Mouse (Mus musculus) MEL (cell line): ENCODE data around the gene Ttc9b. TPM values are rescaled to one million over a fixed set of nuclear protein-coding genes. Genes with fewer than 3 reads are reported as not detected.

Source experiments
- DNase-seq: peaks from one replicate; pipeline ENCODE4 v3.0.0; 2011; ENCODE audit warnings: low read depth, low spot score
- H3K27ac ChIP-seq: 2 replicates; pipeline ENCODE4 v1.5.1; 2012; ENCODE audit warnings: low read depth, mild to moderate bottlenecking, control low read depth, low read length, moderate library complexity; ENCODE audit not compliant: control insufficient read depth
- H3K27me3 ChIP-seq, 2 experiments: fragments of 150-350 bp in 1 of 2; sonication (generic) in 1 of 2; 2 replicates each; pipeline ENCODE4 v1.6.1; 2012; ENCODE audit warnings: low read length in 2 of 2, mild to moderate bottlenecking in 2 of 2, improper control_type of control experiment in 1 of 2, moderate library complexity in 1 of 2; ENCODE audit not compliant: insufficient read depth in 2 of 2, control insufficient read depth in 1 of 2
- H3K36me3 ChIP-seq, 2 experiments: 2 replicates each; pipeline ENCODE4 v1.6.1; 2012 to 2014; ENCODE audit warnings: low read length in 2 of 2, improper control_type of control experiment in 1 of 2, inconsistent platforms in 1 of 2, mild to moderate bottlenecking in 1 of 2; ENCODE audit not compliant: insufficient read depth in 2 of 2, control insufficient read depth in 1 of 2
- H3K4me1 ChIP-seq, 2 experiments: fragments of 150-350 bp in 1 of 2; sonication (generic) in 1 of 2; 2 replicates each; pipeline ENCODE4 v1.6.1; 2012; ENCODE audit warnings: low read length in 2 of 2, improper control_type of control experiment in 1 of 2, mild to moderate bottlenecking in 1 of 2; ENCODE audit not compliant: insufficient read depth in 2 of 2, control insufficient read depth in 1 of 2
- H3K4me3 ChIP-seq, 2 experiments: fragments of 150-350 bp in 1 of 2; sonication (generic) in 1 of 2; 2 replicates each; pipeline ENCODE4 v1.5.1; 2012; ENCODE audit warnings: low read depth in 2 of 2, low read length in 2 of 2, mild to moderate bottlenecking in 2 of 2, moderate library complexity in 2 of 2, control low read depth in 1 of 2, improper control_type of control experiment in 1 of 2; ENCODE audit not compliant: control insufficient read depth in 1 of 2, insufficient read depth in 1 of 2
- H3K79me2 ChIP-seq: 2 replicates; pipeline ENCODE4 v1.6.1; 2012; ENCODE audit warnings: mild to moderate bottlenecking, low read length, moderate library complexity; ENCODE audit not compliant: control insufficient read depth, poor library complexity, insufficient read depth
- H3K9ac ChIP-seq: 2 replicates; pipeline ENCODE4 v1.6.1; 2012; ENCODE audit warnings: low read depth, mild to moderate bottlenecking, control low read depth, low read length, moderate library complexity; ENCODE audit not compliant: control insufficient read depth, poor library complexity, severe bottlenecking
- H3K9me3 ChIP-seq: fragments of 150-350 bp; sonication (generic); replicated peaks from 2 replicates; pipeline ENCODE4 v1.6.1; 2012; ENCODE audit warnings: mild to moderate bottlenecking, low read length, improper control_type of control experiment, moderate library complexity; ENCODE audit not compliant: insufficient read depth
- BHLHE40 ChIP-seq: IDR thresholded peaks from 2 replicates; pipeline ENCODE4 v1.6.1; 2012; ENCODE audit warnings: low read depth, mild to moderate bottlenecking, inconsistent platforms, low read length, improper control_type of control experiment, borderline replicate concordance
- CHD2 ChIP-seq: IDR thresholded peaks from 2 replicates; pipeline ENCODE4 v1.6.1; 2011; ENCODE audit warnings: low read length, improper control_type of control experiment
- CTCF ChIP-seq, 3 experiments: IDR thresholded peaks in 2 of 3; conservative IDR thresholded peaks in 1 of 3; 2 replicates each; pipeline ENCODE4 v1.5.1; 2011 to 2012; ENCODE audit warnings: low read length in 3 of 3, low read depth in 2 of 3, mild to moderate bottlenecking in 2 of 3, improper control_type of control experiment in 1 of 3, inconsistent platforms in 1 of 3, mixed read lengths in 1 of 3, moderate library complexity in 1 of 3; ENCODE audit not compliant: control insufficient read depth in 1 of 3, insufficient read depth in 1 of 3, poor library complexity in 1 of 3, severe bottlenecking in 1 of 3
- ELF1 ChIP-seq: IDR thresholded peaks from 2 replicates; pipeline ENCODE4 v1.6.1; 2014; ENCODE audit warnings: low read depth, mild to moderate bottlenecking, inconsistent platforms, low read length, improper control_type of control experiment, moderate library complexity
- EP300 ChIP-seq, 2 experiments: IDR thresholded peaks; 2 replicates each; pipeline ENCODE4 v1.6.1; 2011; ENCODE audit warnings: improper control_type of control experiment in 2 of 2, low read length in 2 of 2, low read depth in 1 of 2, mild to moderate bottlenecking in 1 of 2
- ETS1 ChIP-seq: IDR thresholded peaks from 2 replicates; pipeline ENCODE4 v1.6.1; 2012; ENCODE audit warnings: low read depth, mild to moderate bottlenecking, inconsistent platforms, low read length, improper control_type of control experiment, moderate library complexity
- GATA1 ChIP-seq: IDR thresholded peaks from 2 replicates; pipeline ENCODE4 v1.6.1; 2011; ENCODE audit warnings: low read depth, low read length, improper control_type of control experiment
- HCFC1 ChIP-seq: IDR thresholded peaks from 2 replicates; pipeline ENCODE4 v1.6.1; 2012; ENCODE audit warnings: low read depth, mild to moderate bottlenecking, inconsistent platforms, low read length, improper control_type of control experiment, moderate library complexity
- MAZ ChIP-seq: IDR thresholded peaks from 2 replicates; pipeline ENCODE4 v1.6.1; 2012; ENCODE audit warnings: low read depth, mild to moderate bottlenecking, inconsistent platforms, low read length, improper control_type of control experiment
- MEF2A ChIP-seq: IDR thresholded peaks from 2 replicates; pipeline ENCODE4 v1.6.1; 2014; ENCODE audit warnings: low read depth, mild to moderate bottlenecking, inconsistent platforms, low read length, improper control_type of control experiment; ENCODE audit not compliant: poor library complexity, insufficient replicate concordance, severe bottlenecking; ENCODE audit errors: extremely low read depth
- MXI1 ChIP-seq: IDR thresholded peaks from 2 replicates; pipeline ENCODE4 v1.6.1; 2011; ENCODE audit warnings: mild to moderate bottlenecking, low read depth, low read length, improper control_type of control experiment
- MYB ChIP-seq: IDR thresholded peaks from 2 replicates; pipeline ENCODE4 v1.6.1; 2011; ENCODE audit warnings: mild to moderate bottlenecking, low read depth, low read length, improper control_type of control experiment
- NRF1 ChIP-seq: IDR thresholded peaks from 2 replicates; pipeline ENCODE4 v1.6.1; 2014; ENCODE audit warnings: low read depth, mild to moderate bottlenecking, inconsistent platforms, low read length, improper control_type of control experiment, moderate library complexity; ENCODE audit not compliant: poor library complexity, insufficient read depth, severe bottlenecking
- RAD21 ChIP-seq: IDR thresholded peaks from 2 replicates; pipeline ENCODE4 v1.6.1; 2011; ENCODE audit warnings: mild to moderate bottlenecking, low read depth, low read length, improper control_type of control experiment
- SIN3A ChIP-seq: IDR thresholded peaks from 2 replicates; pipeline ENCODE4 v1.6.1; 2012; ENCODE audit warnings: low read length, improper control_type of control experiment, inconsistent platforms
- SMC3 ChIP-seq: IDR thresholded peaks from 2 replicates; pipeline ENCODE4 v1.6.1; 2011; ENCODE audit warnings: low read depth, low read length, improper control_type of control experiment
- TAL1 ChIP-seq: IDR thresholded peaks from 2 replicates; pipeline ENCODE4 v1.6.1; 2012; ENCODE audit warnings: mild to moderate bottlenecking, inconsistent platforms, low read length, moderate library complexity, mixed read lengths
- TBP ChIP-seq: IDR thresholded peaks from 2 replicates; pipeline ENCODE4 v1.8.0; 2011; ENCODE audit warnings: low read depth, low read length, improper control_type of control experiment
- TCF12 ChIP-seq: IDR thresholded peaks from 2 replicates; pipeline ENCODE4 v1.6.1; 2014; ENCODE audit warnings: low read depth, mild to moderate bottlenecking, inconsistent platforms, low read length, improper control_type of control experiment, moderate library complexity
- UBTF ChIP-seq: IDR thresholded peaks from 2 replicates; pipeline ENCODE4 v1.6.1; 2012; ENCODE audit warnings: low read depth, mild to moderate bottlenecking, inconsistent platforms, low read length, improper control_type of control experiment, moderate library complexity, borderline replicate concordance; ENCODE audit not compliant: insufficient read depth
- USF1 ChIP-seq: IDR thresholded peaks from 2 replicates; pipeline ENCODE4 v1.6.1; 2014; ENCODE audit warnings: low read depth, mild to moderate bottlenecking, inconsistent platforms, low read length, improper control_type of control experiment, moderate library complexity
- ZC3H11A ChIP-seq: IDR thresholded peaks from 2 replicates; pipeline ENCODE4 v1.6.1; 2012; ENCODE audit warnings: low read depth, mild to moderate bottlenecking, inconsistent platforms, low read length, improper control_type of control experiment
- ZKSCAN1 ChIP-seq: IDR thresholded peaks from 2 replicates; pipeline ENCODE4 v1.6.1; 2012; ENCODE audit warnings: low read depth, mild to moderate bottlenecking, inconsistent platforms, low read length, improper control_type of control experiment, moderate library complexity
- ZMIZ1 ChIP-seq: IDR thresholded peaks from 2 replicates; pipeline ENCODE4 v1.6.1; 2012; ENCODE audit warnings: low read depth, mild to moderate bottlenecking, inconsistent platforms, low read length, improper control_type of control experiment, moderate library complexity
- ZNF384 ChIP-seq: IDR thresholded peaks from 2 replicates; pipeline ENCODE4 v1.6.1; 2012; ENCODE audit warnings: low read depth, mild to moderate bottlenecking, inconsistent platforms, low read length, improper control_type of control experiment
- polyA plus RNA-seq, 2 experiments: library from polyadenylated mRNA; stranded (reverse) in 1 of 2; unstranded in 1 of 2; fragments of >175 nt in 1 of 2; fragments of >200 nt in 1 of 2; gene quantifications; 2 replicates each; pipeline versions ENCODE4 v1.2.1 to v1.2.4; 2012; ENCODE audit warnings: low replicate concordance in 2 of 2, low read depth in 1 of 2; ENCODE audit not compliant: insufficient read length in 2 of 2, insufficient read depth in 1 of 2, missing spikeins in 1 of 2
- total RNA-seq: library from RNA; depleted of rRNA; stranded (reverse); fragments of 300-350 nt; gene quantifications from 2 replicates; pipeline ENCODE4 v1.2.3, GENCODE M21; 2012

Ttc9b gene
- total and polyA plus RNA-seq, 3 experiments: 0.19 TPM; not detected in 1

- Histone ChIP-seq H3K9ac (peak overlapping the region; percentile 52), H3K79me2 (peaks cover 2% of the 10 kb centered on the region; the same call in 1 of the 2 replicates), H3K27me3 (no peaks in the 10 kb centered on the region), H3K4me1 (peaks cover 0 to 6% of the 10 kb centered on the region in 2 experiments; a peak in 2 of 4 replicates), H3K36me3 (peaks cover 0 to 3% of the 10 kb centered on the region in 2 experiments; a peak in 1 of 4 replicates), H3K4me3 (peak overlapping the region in 1 of 2 experiments; percentile 20; a peak in 2 of 4 replicates), H3K9me3 (no peaks in the 10 kb centered on the region), H3K27ac (no peak overlapping the region)
- DNase-seq: peak; percentile 64
- TF ChIP-seq ZC3H11A: 0 out of 2 replicates have a peak, but pooled peaks have one; percentile 31
- 0 out of 2 replicates have a peak, but pooled peaks have one; percentile 4 for TF ChIP-seq SIN3A
- no peak for TF ChIP-seq NRF1
- TF ChIP-seq CTCF (IDR thresholded peaks at IDR 0.05 in 2 of 3, conservative IDR thresholded peaks at IDR 0.05 in 1 of 3; ENCODE audit: control insufficient read depth in 1 of 3, insufficient read depth in 1 of 3, low read depth in 2 of 3, low read length in 3 of 3, poor library complexity in 1 of 3, severe bottlenecking in 1 of 3): peak; percentile 25 to 82 (median 77); a peak in 5 of 6 replicates
- peak; percentile 63 for TF ChIP-seq SMC3
- 0 out of 2 replicates have a peak, but pooled peaks have one; percentile 16 for TF ChIP-seq TBP
- TF ChIP-seq ZNF384: peak; percentile 58
- peak; percentile 77 for TF ChIP-seq RAD21
- TF ChIP-seq CHD2: no peak
These were observed 32.0 kb downstream of the Ttc9b start for GRCm38 (mm10) chr7:27685681-27686080.

GRCm38 (mm10) chr7:27687043-27687442, 33.3 kb downstream of the Ttc9b start:
- Histone ChIP-seq H3K9ac (no peak overlapping the region), H3K36me3 (peaks cover 0 to 3% of the 10 kb centered on the region in 2 experiments; a peak in 1 of 4 replicates), H3K27ac (no peak overlapping the region), H3K4me1 (peaks cover 0 to 6% of the 10 kb centered on the region in 2 experiments; a peak in 2 of 4 replicates), H3K79me2 (peaks cover 2% of the 10 kb centered on the region; the same call in 1 of the 2 replicates), H3K27me3 (no peaks in the 10 kb centered on the region), H3K9me3 (no peaks in the 10 kb centered on the region), H3K4me3 (no peak overlapping the region)
- DNase-seq: no peak
- TF ChIP-seq HCFC1 (no peak), GATA1 (no peak), TCF12 (no peak), ELF1 (no peak), MYB (no peak), MXI1 (no peak), ZMIZ1 (no peak), EP300 (IDR thresholded peaks at IDR 0.05; ENCODE audit: low read depth in 1 of 2, low read length in 2 of 2) (no peak), MAZ (no peak), ZKSCAN1 (no peak), SMC3 (no peak), UBTF (no peak), BHLHE40 (no peak), MEF2A (no peak), ETS1 (no peak), TAL1 (no peak), USF1 (no peak), RAD21 (no peak)
